Mouse (Mus musculus): ENCODE measurements around the gene Nr2c1.

Gene Nr2c1

GRCm38 (mm10) chr10:94147756-94148531, at the start of gene Nr2c1:
Nr2c1 (plus strand) TSS chr10:94148023.
- DNase-seq (ENCODE audit: low spot score): peak; percentile 87

DNA sequence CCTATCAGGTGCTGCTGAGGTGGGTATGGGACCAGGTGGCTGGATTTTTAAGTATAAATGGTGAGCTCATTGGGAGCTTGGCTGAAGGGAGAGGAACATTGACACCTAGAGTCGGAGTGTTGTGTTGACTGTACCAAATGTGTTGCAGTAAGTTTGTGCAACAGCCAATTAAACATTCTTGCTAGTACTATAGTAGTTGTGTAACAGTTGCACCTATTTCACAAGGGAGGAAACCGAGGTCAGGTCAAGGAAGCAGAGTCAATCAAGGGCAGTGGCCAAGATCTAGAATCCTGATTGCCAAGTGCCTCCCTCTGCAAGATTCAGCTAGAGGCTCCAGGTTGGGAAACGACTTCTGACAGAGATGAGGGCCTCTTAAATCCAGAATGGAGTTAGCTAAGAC, 49.7 kb upstream of the Nr2c1 start:
- DNase-seq (ENCODE audit: low spot score): no peak

DNA sequence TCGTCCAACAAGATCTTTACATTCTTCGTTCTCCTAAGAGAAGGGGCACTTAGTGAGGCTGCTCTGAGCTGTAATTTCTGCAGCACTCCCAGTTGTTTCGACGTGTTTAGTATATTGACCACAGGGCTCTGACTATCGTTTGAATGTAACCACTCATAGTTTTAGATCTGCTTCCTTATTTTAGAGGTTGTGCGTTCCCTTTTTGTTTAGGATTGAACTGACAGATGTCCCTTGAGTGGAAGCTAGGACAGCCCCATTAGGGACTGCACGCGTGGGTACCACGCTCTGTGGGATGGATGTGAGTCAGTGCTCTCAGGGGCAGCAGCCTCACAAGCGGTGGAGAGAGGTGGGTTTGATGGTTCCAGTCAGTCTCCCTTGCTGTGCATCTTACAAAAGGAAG, 42.3 kb upstream of the Nr2c1 start:
- DNase-seq (ENCODE audit: low spot score): no peak

GRCm38 (mm10) chr10:94107168-94107567, 40.7 kb upstream of the Nr2c1 start:
- no peak for DNase-seq (ENCODE audit: low spot score)

DNA sequence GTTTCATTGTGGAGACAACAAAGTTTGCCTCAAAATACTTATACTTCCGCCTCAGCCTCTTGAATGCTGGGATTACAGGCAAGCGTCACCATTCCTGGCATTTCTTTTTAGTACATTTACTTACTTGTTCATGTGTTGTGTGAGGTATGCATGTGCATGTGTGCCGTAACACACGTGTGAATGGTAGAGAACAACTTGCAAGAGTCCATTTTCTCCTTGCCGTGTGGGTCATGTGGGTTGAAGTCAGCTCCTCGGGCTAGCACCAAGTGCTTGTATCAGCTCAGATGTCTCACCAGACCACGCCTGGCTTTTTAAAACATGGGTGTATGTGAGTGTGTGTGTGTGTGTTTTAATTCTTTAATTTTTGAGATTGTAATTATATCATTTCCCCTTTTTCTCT, 40.2 kb upstream of the Nr2c1 start:
- DNase-seq (ENCODE audit: low spot score): no peak

DNA sequence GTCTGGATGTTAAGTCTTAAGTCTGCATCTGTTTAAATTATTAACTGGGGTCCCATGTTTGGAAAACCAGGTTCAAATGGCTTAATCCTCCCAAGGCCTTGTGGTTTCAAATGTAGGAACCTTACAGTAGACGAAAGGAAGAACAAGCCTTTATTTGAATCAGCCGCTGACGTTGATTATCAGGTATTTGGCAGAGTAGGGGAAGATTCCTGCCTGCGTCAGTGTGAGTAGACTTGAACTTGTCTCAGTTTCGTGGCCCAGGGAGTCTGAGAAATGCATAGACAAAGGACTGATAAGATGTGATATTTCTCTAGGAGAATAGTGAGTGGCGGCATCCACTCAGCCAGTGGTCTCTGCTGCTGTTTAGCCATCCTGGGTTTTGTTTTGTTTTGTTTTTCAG, 39.0 kb upstream of the Nr2c1 start:
- DNase-seq (ENCODE audit: low spot score): no peak

- no peak for DNase-seq (ENCODE audit: low spot score)
Measured at GRCm38 (mm10) chr10:94110834-94111754, 36.7 kb upstream of the Nr2c1 start.

DNA sequence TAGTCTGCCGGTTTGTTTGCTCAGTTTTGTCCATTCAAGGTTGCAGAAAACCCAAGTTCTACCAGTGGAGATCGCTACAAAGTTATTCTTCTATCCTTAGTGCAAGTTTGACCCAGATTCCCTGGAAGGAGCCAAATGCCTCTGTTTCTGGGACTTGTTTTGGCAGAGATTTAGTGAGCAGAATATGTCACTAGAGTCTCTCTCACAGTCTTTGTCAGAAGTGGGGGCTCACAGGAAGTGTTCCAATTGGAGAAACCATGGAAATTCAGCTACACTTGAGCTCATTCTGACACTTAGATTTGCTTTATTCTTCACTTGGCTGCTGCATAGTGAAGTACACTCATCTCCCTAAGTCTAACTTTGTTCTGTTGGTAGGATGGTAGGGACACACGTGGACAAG, 35.6 kb upstream of the Nr2c1 start:
- DNase-seq (ENCODE audit: low spot score): no peak

DNA sequence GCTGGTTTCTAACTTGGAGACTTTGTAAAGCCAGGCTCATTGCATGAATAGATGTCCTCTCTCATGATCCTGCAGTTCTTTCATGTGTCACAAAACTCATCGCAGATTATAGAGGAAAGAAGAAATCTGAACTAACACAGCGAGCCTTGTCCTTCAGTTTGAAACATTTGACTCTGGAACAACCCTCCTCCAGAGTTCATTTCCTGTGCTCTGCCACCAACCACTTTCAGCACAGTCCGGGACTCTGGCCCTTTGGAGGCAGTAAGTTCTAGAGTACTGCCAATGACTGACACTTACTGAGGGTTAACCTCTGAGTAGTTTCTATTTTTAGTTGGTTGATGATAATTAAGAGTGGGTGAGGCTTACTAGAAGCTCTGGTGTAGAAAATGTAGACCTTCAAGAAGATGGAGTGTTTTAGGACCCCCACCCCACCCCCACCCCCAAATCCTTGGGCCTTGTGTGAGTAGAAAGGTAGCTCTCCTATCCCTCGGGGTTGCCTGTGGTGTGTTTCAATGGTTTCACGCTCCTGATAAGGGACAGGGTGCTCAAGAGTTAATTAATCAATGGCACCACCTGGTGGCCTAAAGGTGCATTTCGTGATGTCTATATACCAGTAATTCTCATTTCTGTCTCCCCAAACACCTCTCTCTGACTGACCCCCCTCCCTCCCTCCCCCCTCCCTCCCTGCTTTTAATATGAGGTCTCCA, 31.8 kb upstream of the Nr2c1 start:
- DNase-seq (ENCODE audit: low spot score): peak; percentile 74

DNA sequence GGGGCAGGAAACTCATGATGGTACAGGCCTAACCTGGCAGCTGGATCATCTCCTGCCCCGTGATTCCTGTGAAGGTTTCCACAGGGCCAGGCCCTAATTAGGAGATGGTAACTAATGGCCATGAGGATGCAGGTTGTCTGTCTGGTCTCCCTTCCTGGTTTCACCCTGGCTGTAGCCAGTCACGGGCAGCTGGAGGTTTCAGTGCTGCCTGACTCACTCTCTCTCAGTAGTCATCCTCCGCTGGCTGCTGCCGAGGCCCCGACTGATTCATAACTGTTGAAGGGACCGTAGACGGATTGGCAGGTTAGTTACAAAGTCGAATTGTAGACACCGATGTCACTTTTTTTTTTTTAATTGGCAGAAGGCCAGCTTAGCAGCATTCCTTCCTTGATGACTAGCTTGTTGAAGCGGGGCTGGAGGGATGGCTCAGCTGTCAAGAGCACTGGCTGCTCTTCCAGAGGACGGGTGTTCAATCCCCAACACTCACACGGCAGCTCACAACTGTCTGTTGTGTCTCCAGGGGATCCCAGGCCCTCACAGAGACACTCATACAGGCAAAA, 31.0 kb upstream of the Nr2c1 start:
- no peak for DNase-seq (ENCODE audit: low spot score)

DNA sequence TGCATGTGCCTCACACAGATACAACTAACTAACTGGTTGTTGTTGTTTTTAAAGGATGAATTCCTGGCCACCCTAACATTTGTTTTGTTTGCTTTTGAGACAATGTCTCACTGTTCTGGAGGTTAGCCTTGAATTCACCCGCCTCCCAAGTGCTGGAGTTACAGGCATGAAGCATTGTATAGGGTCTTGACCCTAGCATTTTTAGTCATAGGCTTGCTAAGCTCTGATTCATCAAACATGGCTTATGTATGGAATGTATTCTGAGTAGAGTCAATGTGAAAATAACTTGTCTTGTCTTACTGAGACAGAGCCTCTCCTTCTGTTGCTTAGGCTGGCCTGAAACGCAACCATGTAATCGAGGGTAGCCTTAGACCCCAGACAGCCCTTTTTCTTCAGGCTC, 29.9 kb upstream of the Nr2c1 start:
- no peak for DNase-seq (ENCODE audit: low spot score)

DNA sequence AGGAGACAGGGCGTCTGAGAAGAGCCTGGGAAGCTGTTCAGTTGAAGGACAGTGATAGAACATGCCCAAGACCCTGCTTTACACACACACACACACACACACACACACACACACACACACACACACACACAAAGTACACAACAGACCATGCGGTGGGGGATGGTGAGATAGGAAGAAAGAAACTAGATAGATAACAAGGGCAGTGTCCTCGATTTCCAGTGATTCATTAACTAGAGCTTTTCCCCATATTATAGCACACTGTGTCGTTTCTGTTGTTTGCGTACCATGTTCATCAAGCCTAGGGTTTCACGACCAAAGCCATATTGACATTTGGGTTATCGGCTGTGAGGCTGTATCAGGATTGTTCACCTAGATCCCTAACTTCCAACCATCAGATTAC, 28.8 kb upstream of the Nr2c1 start:
- peak; percentile 64 for DNase-seq (ENCODE audit: low spot score)

- DNase-seq (ENCODE audit: low spot score): no peak
Measured at GRCm38 (mm10) chr10:94120676-94121075, 27.1 kb upstream of the Nr2c1 start.

DNA sequence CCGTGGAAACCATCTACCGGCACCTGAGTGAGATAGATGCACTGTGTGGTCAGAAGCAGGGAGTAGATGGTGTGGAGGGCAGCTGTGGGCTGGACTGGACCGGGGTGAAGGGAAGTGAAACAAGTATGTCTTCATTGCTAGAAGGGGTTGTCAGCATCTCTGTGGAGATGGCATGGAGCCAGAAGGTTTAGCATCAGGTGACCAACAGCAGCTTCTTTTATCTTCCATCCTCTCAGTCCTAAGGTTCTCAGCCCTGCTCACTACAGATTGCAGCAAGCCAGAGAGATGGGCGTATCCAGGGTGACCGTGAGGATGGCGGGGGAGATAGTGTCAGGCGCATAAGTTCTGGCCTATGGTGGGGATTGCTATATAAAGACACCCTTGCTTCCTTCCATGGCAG, 25.2 kb upstream of the Nr2c1 start:
- no peak for DNase-seq (ENCODE audit: low spot score)

- no peak for DNase-seq (ENCODE audit: low spot score)
Measured at GRCm38 (mm10) chr10:94123581-94123980, 24.2 kb upstream of the Nr2c1 start.

- no peak for DNase-seq (ENCODE audit: low spot score)
Measured at GRCm38 (mm10) chr10:94124376-94124775, 23.4 kb upstream of the Nr2c1 start.

DNA sequence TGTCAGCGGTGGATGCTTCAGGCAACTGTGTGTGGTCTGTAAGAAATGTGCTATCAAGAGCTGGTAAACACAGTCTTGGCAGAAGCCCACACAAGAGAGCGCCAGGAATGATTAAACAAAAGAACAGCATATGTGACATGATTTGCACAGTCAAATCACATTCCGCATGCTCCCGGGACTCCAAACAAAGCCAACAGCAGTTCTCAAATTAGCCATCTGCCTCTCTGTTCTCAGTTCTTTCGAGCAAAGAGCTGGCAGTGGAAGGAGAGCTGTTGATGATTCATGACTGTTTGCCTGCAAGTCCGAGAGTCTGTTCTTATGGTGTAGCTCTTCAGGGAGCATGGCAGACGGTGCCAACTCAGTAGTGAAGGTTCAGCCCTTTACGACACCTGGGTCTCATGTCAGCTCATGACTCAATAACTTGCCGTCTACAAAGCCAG, 18.1 kb upstream of the Nr2c1 start:
- DNase-seq (ENCODE audit: low spot score): no peak

DNA sequence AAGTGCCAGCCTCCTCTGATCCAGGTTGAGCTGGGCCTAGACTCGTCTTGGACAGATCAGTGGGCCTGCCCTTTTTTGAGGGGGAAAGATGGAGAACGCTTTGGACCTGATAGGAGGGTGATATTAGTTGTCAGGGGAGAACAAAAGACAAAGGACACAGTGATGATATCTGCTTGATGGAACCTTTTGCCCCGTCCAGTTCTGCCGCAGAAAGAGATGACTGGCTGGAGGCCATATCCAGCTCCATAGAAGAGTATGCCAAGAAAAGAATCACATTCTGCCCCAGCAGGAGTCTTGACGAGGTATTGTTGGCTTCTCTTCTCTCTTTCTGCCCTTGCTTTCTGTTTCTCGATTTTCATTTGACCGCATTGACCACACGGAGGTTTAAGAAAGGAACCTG, 14.7 kb upstream of the Nr2c1 start:
- no peak for DNase-seq (ENCODE audit: low spot score)

DNA sequence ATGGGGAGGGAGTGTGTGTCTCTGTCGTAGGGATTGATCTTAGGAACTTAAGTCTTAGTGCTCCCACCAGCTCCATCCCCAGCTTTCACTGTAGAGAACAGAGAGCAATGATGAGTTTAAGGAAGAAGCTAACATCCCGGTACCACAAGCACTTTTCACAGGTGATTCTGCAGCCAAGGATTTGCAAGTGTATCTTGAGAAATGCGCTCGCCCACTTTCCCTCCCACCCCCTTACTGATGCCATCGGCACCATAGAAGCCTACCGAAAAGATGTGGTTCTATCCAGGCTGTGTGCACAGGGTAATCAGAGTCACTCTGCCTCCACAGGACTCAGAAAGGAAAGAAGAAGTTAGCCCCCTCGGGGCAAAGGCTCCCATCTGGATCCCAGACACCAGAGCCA, 14.1 kb upstream of the Nr2c1 start:
- DNase-seq (ENCODE audit: low spot score): no peak

DNA sequence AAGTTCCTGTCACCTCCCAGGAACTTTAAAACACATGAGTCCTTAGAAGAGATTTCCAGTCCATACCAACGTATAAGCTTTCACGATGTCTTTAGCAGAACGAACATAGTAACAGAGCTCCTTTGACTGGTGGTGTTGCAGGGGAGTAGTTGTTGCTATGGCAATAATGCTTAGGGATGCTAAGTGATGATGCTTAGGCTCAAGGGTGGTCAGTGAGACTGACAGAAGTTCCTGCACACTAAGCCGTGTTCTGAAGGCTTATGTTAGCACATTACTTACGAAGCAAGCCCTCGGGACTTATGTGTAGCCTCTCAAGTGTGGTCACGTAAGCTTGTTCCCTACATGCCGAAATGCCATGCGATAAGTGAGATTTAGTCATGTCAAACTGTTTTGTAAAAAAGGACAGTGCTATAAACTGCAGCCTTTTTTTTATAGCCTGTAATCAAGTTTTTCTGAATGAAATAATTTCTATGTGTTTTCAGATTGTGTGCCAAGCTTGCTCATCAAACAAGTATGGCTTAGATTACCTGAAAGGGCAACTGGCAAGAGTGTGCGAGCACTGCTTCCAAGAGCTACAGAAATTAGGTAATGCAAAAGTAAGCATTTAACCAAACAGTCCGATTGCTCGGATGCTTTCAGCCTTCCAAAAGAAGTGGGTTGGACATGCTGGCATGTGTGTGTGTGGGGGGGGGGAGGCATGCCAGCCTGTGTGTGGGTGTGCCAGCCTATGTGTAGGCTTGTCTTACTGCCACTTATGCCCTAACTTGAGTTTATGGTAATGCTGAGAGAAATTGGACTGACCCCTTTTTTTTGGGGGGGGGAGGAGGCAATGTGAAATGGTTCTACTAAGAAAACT, 13.1 kb upstream of the Nr2c1 start:
- no peak for DNase-seq (ENCODE audit: low spot score)

DNA sequence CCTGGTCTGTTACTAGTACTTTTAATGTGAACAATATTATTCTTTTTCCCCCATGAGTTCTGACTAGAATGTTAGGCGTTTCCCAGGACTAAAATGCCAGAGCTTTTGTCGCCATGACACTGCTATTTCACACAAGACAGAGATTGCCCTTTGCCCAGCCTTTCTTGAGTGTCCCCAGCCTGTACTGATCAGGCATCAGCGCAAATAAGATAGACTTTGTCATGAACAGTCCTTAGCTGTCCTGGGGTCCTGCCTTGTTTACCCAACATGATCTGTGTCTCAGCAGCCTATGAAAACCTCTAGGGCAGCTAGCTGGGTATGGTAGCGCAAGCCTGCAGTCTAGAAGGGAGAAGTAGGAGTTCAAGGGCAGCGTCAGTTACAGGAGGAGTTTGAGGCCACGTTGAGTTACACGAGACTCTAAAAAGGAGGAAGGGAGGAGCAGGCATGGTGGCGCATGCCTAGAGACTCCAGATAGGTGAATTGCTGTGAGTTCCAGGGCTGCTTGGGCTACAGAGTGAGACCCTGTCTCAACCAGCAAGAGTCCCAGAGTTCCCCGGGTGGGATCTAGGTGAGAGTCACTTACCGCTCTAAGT, 8.8 kb upstream of the Nr2c1 start:
- peak; percentile 65 for DNase-seq (ENCODE audit: low spot score)

Data from yolk sac, embryonic 10.5 days (tissue).